Mouse (Mus musculus) testis, adult 2 months (tissue): Measurements from ENCODE around the gene Cyp1b1.

Source experiments
- CTCF ChIP-seq: fragments of 200-500 bp; IDR thresholded peaks from 2 replicates; pipeline ENCODE4 v1.5.1; 2012; ENCODE audit warnings: low read depth, mild to moderate bottlenecking, inconsistent platforms, low read length, moderate library complexity; ENCODE audit not compliant: control insufficient read depth, insufficient read depth, insufficient replicate concordance
- POLR2A ChIP-seq: fragments of 200-500 bp; IDR thresholded peaks from 2 replicates; pipeline ENCODE4 v1.6.1; 2012; ENCODE audit warnings: low read depth, mild to moderate bottlenecking, inconsistent platforms, low read length, moderate library complexity; ENCODE audit not compliant: control insufficient read depth

DNA sequence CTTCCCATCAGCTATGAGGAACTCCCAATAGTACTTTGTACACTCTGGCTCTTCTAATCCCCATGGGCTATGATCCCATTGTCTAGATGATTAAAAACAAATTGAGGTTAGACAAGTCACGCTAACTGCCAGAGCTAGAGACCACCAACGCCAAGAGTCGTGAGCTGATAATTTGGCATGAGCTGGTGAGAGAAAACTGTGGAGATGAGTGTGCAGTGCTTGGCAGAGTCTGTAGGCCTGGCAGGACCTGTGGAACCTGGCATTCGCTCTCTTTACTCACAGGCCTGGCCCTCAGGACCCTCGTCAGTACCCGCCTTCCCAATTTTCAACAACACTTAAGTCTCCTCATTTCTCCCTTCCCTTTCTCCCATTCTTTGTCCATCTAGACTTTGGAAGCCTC, 19.3 kb downstream of the Cyp1b1 start:
- no peak for TF ChIP-seq CTCF
- no peak for TF ChIP-seq POLR2A
